Mouse (Mus musculus) lung, postnatal 0 days (tissue): ENCODE results near the gene Rnf182.

Experiments
- CTCF ChIP-seq: IDR thresholded peaks from 2 replicates; pipeline ENCODE4 v1.5.1; 2016; ENCODE audit warnings: antibody characterized with exemption, mild to moderate bottlenecking
- EP300 ChIP-seq: IDR thresholded peaks from 2 replicates; pipeline ENCODE4 v1.6.1; 2016; ENCODE audit warnings: antibody characterized with exemption, mild to moderate bottlenecking, control low read depth

DNA sequence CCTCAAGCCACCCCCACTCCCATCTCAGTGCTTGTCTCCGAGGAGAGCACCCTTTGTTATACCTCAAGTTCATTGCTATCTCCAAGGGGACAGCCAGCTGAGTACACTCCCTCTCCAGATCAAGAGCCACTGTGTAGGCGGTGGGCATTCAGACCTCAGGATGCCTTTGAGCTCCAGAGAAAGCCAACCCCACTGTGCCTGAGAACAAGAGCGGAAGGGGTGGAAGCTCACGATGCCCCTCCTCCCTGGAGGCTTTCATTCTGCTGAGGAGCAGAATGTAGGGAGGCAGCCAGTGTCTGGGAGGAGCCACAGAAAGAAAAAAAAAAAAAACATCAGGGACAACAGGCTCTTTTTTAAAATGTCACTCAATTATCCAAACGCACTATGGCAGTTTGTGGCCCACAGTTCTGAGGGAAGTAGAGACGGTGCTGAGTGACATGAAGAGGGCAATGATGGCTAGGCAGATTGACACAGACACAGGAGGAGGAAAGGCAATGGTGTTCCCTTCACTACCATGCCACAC is 101.1 kb downstream of the Rnf182 start:
- TF ChIP-seq CTCF (no peak), EP300 (no peak)
